8 mouse cellular contexts compared by ENCODE assay signal in the genomic region with DNA sequence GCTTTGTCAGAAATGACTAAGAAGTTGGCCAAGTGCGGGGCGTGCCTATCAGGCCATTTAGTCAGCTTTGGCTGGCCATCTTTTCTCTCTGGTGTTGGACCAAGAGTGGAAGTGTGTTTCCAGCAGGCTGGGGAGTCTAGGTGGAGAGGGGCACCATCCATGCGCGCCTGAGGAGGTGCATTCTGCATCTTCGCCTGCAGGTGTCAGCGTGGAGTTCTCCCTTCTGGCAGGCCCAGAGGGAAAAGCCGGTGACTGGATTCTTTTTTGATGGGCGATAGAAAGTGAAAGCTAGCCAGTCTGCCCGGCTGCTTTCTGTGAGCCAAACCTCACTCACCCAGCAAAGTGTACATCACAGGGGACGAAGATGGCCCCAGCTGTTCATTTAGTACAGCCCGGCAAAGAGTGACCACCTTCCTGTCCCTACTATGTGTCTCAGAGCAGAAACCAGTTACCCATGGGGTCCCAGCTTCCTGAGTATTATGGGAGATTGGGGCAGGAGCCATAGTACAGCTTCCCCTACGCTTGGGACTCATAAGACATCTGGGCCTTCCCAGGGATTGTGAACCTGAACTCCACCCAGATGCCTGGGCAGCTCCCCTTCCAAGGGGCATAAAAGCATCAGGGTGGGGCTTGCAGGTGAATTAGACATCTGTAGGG.
DNase-seq lines count a peak whose midpoint lies in the region; ATAC-seq lines count a peak whose summit lies in the region.

No protein-coding gene starts in this region.

- H3K9me3 ChIP-seq in intestine, embryonic 14.5 days (ENCODE audit: control insufficient read depth, low read length), result no peaks in the 10 kb centered on the region
- H3K9me3 ChIP-seq in megakaryocyte, embryonic 14.5 days, result no peaks in the 10 kb centered on the region

- peak; percentile 86 to 95 for DNase-seq in adrenal gland, adult (ENCODE audit: inconsistent age in 2 of 2, low spot score in 1 of 2)
- DNase-seq in embryo, embryonic 10.5 days (ENCODE audit: low spot score), result peak; percentile 86
- DNase-seq in gastrocnemius, postnatal 25 days, result peak; percentile 77
- peak; percentile 91 for DNase-seq in intestine, embryonic 14.5 days (ENCODE audit: low spot score)
- peak; percentile 75 to 83 for DNase-seq in left cerebral cortex, postnatal 10 days (ENCODE audit: extremely low spot score in 1 of 2, low spot score in 2 of 2)
- peak; percentile 79 for DNase-seq in right cerebral cortex, adult 18-20 months
- peak; percentile 62 for DNase-seq in urinary bladder, adult 2 months (ENCODE audit: low spot score)

- no peaks in the 10 kb centered on the region for H3K27me3 ChIP-seq in intestine, embryonic 14.5 days (replicated peaks; ENCODE audit: control insufficient read depth, insufficient read depth, low read length)
- peaks cover 7% of the 10 kb centered on the region for H3K27me3 ChIP-seq in megakaryocyte, embryonic 14.5 days (replicated peaks)

- H3K9ac ChIP-seq in intestine, embryonic 14.5 days (ENCODE audit: low read length), result 0 out of 2 replicates have a peak overlapping the region, but pooled peaks have one; percentile 2

- intact Hi-C loops in left cerebral cortex, postnatal 10 days (cut with DNase I), result no loop called here

- WGBS in intestine, embryonic 14.5 days, result 26% methylated on average over 12 of the region's 12 CpGs

- H3K4me3 ChIP-seq in intestine, embryonic 14.5 days (ENCODE audit: low read depth, low read length), result no peak overlapping the region
- H3K4me3 ChIP-seq in megakaryocyte, embryonic 14.5 days (replicated peaks), result peak overlapping the region; percentile 92

- peaks cover 33% of the 10 kb centered on the region for H3K4me1 ChIP-seq in intestine, embryonic 14.5 days (replicated peaks; ENCODE audit: control insufficient read depth, insufficient read depth, low read length)
- peaks cover 28% of the 10 kb centered on the region for H3K4me1 ChIP-seq in megakaryocyte, embryonic 14.5 days

- no peaks in the 10 kb centered on the region for H3K36me3 ChIP-seq in intestine, embryonic 14.5 days (ENCODE audit: control insufficient read depth, insufficient read depth, low read length)
- H3K36me3 ChIP-seq in megakaryocyte, embryonic 14.5 days (replicated peaks; ENCODE audit: low read length), result no peaks in the 10 kb centered on the region

- no peak; the same call in 1 of the 2 replicates for ATAC-seq in intestine, embryonic 14.5 days (replicated peaks; ENCODE audit: low FRiP score, low TSS enrichment, low read depth)

- H3K4me2 ChIP-seq in intestine, embryonic 14.5 days (ENCODE audit: low read length), result peak overlapping the region; percentile 24

- H3K27ac ChIP-seq in intestine, embryonic 14.5 days (ENCODE audit: low read depth), result no peak overlapping the region
